Mouse (Mus musculus): Measurements from ENCODE around the gene 0610030E20Rik.

Gene 0610030E20Rik

GRCm38 (mm10) chr6:72347166-72347941 is at the start of gene 0610030E20Rik:
TSS of gene 0610030E20Rik (plus strand) at chr6:72347317.
- DNase-seq = peak; percentile 85 to 90

GRCm38 (mm10) chr6:72297825-72298224 is 49.3 kb upstream of the 0610030E20Rik start:
- DNase-seq = peak; percentile 39 to 41

- DNase-seq = no peak
Measured at GRCm38 (mm10) chr6:72302349-72302925, 44.7 kb upstream of the 0610030E20Rik start.

GRCm38 (mm10) chr6:72303510-72303909 is 43.6 kb upstream of the 0610030E20Rik start:
- DNase-seq = no peak

- no peak for DNase-seq
Measured at GRCm38 (mm10) chr6:72312198-72312597, 34.9 kb upstream of the 0610030E20Rik start.

GRCm38 (mm10) chr6:72313124-72313867 is 33.8 kb upstream of the 0610030E20Rik start:
- no peak for DNase-seq

- DNase-seq = no peak
Measured at GRCm38 (mm10) chr6:72315384-72315783, 31.7 kb upstream of the 0610030E20Rik start.

GRCm38 (mm10) chr6:72316044-72316443 is 31.1 kb upstream of the 0610030E20Rik start:
- no peak for DNase-seq

GRCm38 (mm10) chr6:72318440-72318839 is 28.7 kb upstream of the 0610030E20Rik start:
- DNase-seq = no peak

GRCm38 (mm10) chr6:72319019-72319418 is 28.1 kb upstream of the 0610030E20Rik start:
- no peak for DNase-seq

GRCm38 (mm10) chr6:72322936-72323335 is 24.2 kb upstream of the 0610030E20Rik start:
- no peak for DNase-seq

GRCm38 (mm10) chr6:72323786-72324508 is 23.2 kb upstream of the 0610030E20Rik start:
- DNase-seq = no peak

- no peak for DNase-seq
Measured at GRCm38 (mm10) chr6:72326274-72326673, 20.8 kb upstream of the 0610030E20Rik start.

GRCm38 (mm10) chr6:72329019-72329418 is 18.1 kb upstream of the 0610030E20Rik start:
- DNase-seq = no peak

GRCm38 (mm10) chr6:72330133-72330532 is 17.0 kb upstream of the 0610030E20Rik start:
- no peak for DNase-seq

GRCm38 (mm10) chr6:72333111-72333510 is 14.0 kb upstream of the 0610030E20Rik start:
- no peak for DNase-seq

- no peak for DNase-seq
Measured at GRCm38 (mm10) chr6:72340481-72340880, 6.6 kb upstream of the 0610030E20Rik start.

- no peak for DNase-seq
Measured at GRCm38 (mm10) chr6:72344396-72345073, 2.6 kb upstream of the 0610030E20Rik start.

- DNase-seq = peak; percentile 94
Measured at GRCm38 (mm10) chr6:72345074-72345567, 2.0 kb upstream of the 0610030E20Rik start, which contains the start of gene Usp39. TSS of gene Usp39 (minus strand) at chr6:72345184.

- DNase-seq = no peak
Measured at GRCm38 (mm10) chr6:72345633-72346032, 1.5 kb upstream of the 0610030E20Rik start.

GRCm38 (mm10) chr6:72346261-72346660 is 856 bp upstream of the 0610030E20Rik start:
- no peak for DNase-seq

- DNase-seq = peak in 1 of 2 experiments; percentile 25
Measured at GRCm38 (mm10) chr6:72348411-72348810, 1.3 kb downstream of the 0610030E20Rik start.

Measured in cerebellum, postnatal 14 days (tissue).